Mouse (Mus musculus) monocyte, adult 2 months (primary cell): ENCODE results near the gene Optn.
"Not testable (repeated sequence)": the region's sequence is repeated elsewhere in the genome, so short reads cannot be mapped to it uniquely, and the experiment has no call there.

Experiments
- DNase-seq, 2 experiments: peaks; one replicate each; pipeline ENCODE4 v3.0.0; 2022; ENCODE audit warnings: low spot score in 2 of 2, low read depth in 1 of 2

Gene Optn

GRCm38 (mm10) chr2:5063299-5064205 lies at the start of gene Optn:
TSS of gene Optn (minus strand) at chr2:5064051.
- peak; percentile 13 to 47 for DNase-seq

GRCm38 (mm10) chr2:5112785-5113291 lies 49.0 kb upstream of the Optn start:
- no peak for DNase-seq

GRCm38 (mm10) chr2:5102891-5103290 lies 39.0 kb upstream of the Optn start:
- DNase-seq = no peak

- DNase-seq = no peak
These were observed 37.9 kb upstream of the Optn start for GRCm38 (mm10) chr2:5101743-5102245.

- no peak for DNase-seq
These were observed 35.3 kb upstream of the Optn start for GRCm38 (mm10) chr2:5099176-5099575.

GRCm38 (mm10) chr2:5097786-5098445 lies 34.1 kb upstream of the Optn start:
- DNase-seq = no peak

- no peak for DNase-seq
These were observed 31.5 kb upstream of the Optn start for GRCm38 (mm10) chr2:5095316-5095715.

GRCm38 (mm10) chr2:5094876-5095275 lies 31.0 kb upstream of the Optn start:
- DNase-seq = no peak

GRCm38 (mm10) chr2:5090385-5090784 lies 26.5 kb upstream of the Optn start:
- not testable (repeated sequence) for DNase-seq

- DNase-seq = no peak
These were observed 23.8 kb upstream of the Optn start for GRCm38 (mm10) chr2:5087667-5088066.

GRCm38 (mm10) chr2:5083739-5084138 lies 19.9 kb upstream of the Optn start:
- DNase-seq = no peak

- no peak for DNase-seq
These were observed 16.4 kb upstream of the Optn start for GRCm38 (mm10) chr2:5080053-5080787.

- DNase-seq = no peak
These were observed 14.1 kb upstream of the Optn start for GRCm38 (mm10) chr2:5077937-5078336.

- no peak for DNase-seq
These were observed 13.6 kb upstream of the Optn start for GRCm38 (mm10) chr2:5077490-5077889.

GRCm38 (mm10) chr2:5075856-5076255 lies 12.0 kb upstream of the Optn start:
- DNase-seq = no peak

- no peak for DNase-seq
These were observed 11.6 kb upstream of the Optn start for GRCm38 (mm10) chr2:5075432-5075831.

GRCm38 (mm10) chr2:5073785-5074184 lies 9.9 kb upstream of the Optn start:
- no peak for DNase-seq

- DNase-seq = no peak
These were observed 4.1 kb upstream of the Optn start for GRCm38 (mm10) chr2:5067951-5068350.

- not testable (repeated sequence) for DNase-seq
These were observed 3.4 kb upstream of the Optn start for GRCm38 (mm10) chr2:5067254-5067653.

- no peak for DNase-seq
These were observed 396 bp upstream of the Optn start for GRCm38 (mm10) chr2:5064247-5064646.
